Mouse (Mus musculus): Measurements from ENCODE around the gene Hs2st1. TPM values are rescaled to one million over a fixed set of nuclear protein-coding genes. Genes with fewer than 3 reads are reported as not detected.

The Hs2st1 gene
- polyA plus RNA-seq, 1 experiment from 2014 or later, result 16.2 TPM

DNA sequence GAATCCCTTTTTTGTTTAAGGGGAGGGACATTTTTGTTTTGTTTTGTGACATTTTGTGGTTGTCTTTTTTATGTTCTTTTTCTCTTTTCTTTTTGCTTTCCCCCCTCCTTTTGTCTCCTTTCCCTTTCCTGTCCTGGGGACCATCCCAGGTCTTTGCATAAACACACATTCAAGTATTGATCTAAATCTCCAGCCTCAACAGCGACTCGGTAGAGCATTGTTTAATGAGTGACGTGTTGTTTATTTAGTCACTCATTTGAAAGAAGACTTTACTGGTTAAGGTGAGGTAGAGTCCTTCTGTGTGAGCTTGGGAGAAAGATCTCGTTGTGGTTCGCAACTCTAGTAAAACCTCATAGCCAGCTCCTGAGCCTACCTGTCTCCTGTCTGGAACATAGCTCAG lies 13.8 kb upstream of the Hs2st1 start:
- no peaks in the 10 kb centered on the region for H3K9me3 ChIP-seq (replicated peaks; ENCODE audit: control insufficient read depth, low read length)
- H3K4me1 ChIP-seq (ENCODE audit: control insufficient read depth, insufficient read depth, low read length), result no peaks in the 10 kb centered on the region
- H3K4me3 ChIP-seq (ENCODE audit: low read depth, low read length), result no peak overlapping the region
- H3K27me3 ChIP-seq (ENCODE audit: control insufficient read depth, insufficient read depth, low read length), result no peaks in the 10 kb centered on the region
- H3K27ac ChIP-seq (replicated peaks; ENCODE audit: low read depth, low read length), result no peak overlapping the region
- DNase-seq (ENCODE audit: low spot score) (no peak), ATAC-seq (replicated peaks; ENCODE audit: insufficient number of reproducible peaks, low FRiP score, low TSS enrichment, low read depth) (no peak)
- no peak overlapping the region for H3K4me2 ChIP-seq (ENCODE audit: low read depth, low read length)
- peaks cover 3% of the 10 kb centered on the region for H3K36me3 ChIP-seq (replicated peaks; ENCODE audit: control insufficient read depth, insufficient read depth, low read depth, low read length)
- WGBS, result 71% methylated on average over 5 of the region's 5 CpGs
- no peak overlapping the region for H3K9ac ChIP-seq (replicated peaks; ENCODE audit: low read length)

DNA sequence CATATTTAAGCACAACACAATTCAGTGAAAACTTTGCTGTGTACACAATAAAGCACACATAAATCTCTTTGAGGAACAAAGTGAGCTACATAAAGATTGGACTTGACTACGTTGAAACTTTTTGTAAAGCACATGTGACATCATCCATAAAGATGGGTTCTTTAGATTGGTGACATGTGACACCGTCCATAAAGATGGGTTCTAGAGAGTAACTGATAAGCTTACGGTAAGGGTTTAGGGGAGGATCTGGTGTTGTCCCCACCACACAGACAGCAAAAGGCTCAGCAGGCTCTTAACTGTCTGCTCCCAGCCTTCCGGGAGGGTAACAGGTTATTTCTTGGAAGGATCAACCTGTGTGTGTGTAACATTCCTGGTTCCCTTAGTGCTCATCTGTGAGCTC lies 12.3 kb upstream of the Hs2st1 start:
- DNase-seq (ENCODE audit: low spot score) (no peak), ATAC-seq (replicated peaks; ENCODE audit: insufficient number of reproducible peaks, low FRiP score, low TSS enrichment, low read depth) (no peak)
- Histone ChIP-seq H3K4me3 (ENCODE audit: low read depth, low read length) (no peak overlapping the region), H3K9ac (replicated peaks; ENCODE audit: low read length) (no peak overlapping the region), H3K9me3 (replicated peaks; ENCODE audit: control insufficient read depth, low read length) (no peaks in the 10 kb centered on the region), H3K4me2 (ENCODE audit: low read depth, low read length) (no peak overlapping the region), H3K27me3 (ENCODE audit: control insufficient read depth, insufficient read depth, low read length) (no peaks in the 10 kb centered on the region), H3K4me1 (ENCODE audit: control insufficient read depth, insufficient read depth, low read length) (no peaks in the 10 kb centered on the region), H3K27ac (replicated peaks; ENCODE audit: low read depth, low read length) (no peak overlapping the region), H3K36me3 (replicated peaks; ENCODE audit: control insufficient read depth, insufficient read depth, low read depth, low read length) (no peaks in the 10 kb centered on the region; the same call in none of the 2 replicates)
- 93% methylated on average over 4 of the region's 4 CpGs for WGBS

DNA sequence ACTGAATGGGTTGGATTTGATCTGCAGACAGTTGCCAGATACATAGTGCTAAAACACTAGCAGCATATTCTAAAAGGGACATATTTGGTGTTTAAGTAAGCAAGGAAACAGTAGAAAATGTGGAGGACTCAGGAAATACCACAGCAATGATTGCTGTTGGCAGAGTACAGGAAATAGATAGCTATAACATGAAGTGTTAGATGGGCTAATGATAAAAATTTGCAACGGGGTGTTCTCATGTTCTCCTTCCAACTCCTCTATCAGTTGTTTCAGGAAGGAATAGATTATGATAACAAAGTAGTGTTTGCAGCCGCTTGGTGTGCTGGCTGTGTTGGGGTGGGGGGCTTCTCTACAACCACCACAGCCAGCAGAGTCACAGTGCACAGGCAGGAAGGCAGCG lies 11.9 kb upstream of the Hs2st1 start:
- no peak for ATAC-seq (replicated peaks; ENCODE audit: insufficient number of reproducible peaks, low FRiP score, low TSS enrichment, low read depth)
- no peak overlapping the region for H3K27ac ChIP-seq (replicated peaks; ENCODE audit: low read depth, low read length)
- H3K9ac ChIP-seq (replicated peaks; ENCODE audit: low read length), result no peak overlapping the region
- no peaks in the 10 kb centered on the region; the same call in none of the 2 replicates for H3K36me3 ChIP-seq (replicated peaks; ENCODE audit: control insufficient read depth, insufficient read depth, low read depth, low read length)
- WGBS, result 79% methylated on average over 3 of the region's 3 CpGs
- H3K4me1 ChIP-seq (ENCODE audit: control insufficient read depth, insufficient read depth, low read length), result no peaks in the 10 kb centered on the region
- DNase-seq (ENCODE audit: low spot score), result no peak
- H3K4me3 ChIP-seq (ENCODE audit: low read depth, low read length), result no peak overlapping the region
- H3K4me2 ChIP-seq (ENCODE audit: low read depth, low read length), result no peak overlapping the region
- H3K27me3 ChIP-seq (ENCODE audit: control insufficient read depth, insufficient read depth, low read length), result no peaks in the 10 kb centered on the region
- no peaks in the 10 kb centered on the region for H3K9me3 ChIP-seq (replicated peaks; ENCODE audit: control insufficient read depth, low read length)

DNA sequence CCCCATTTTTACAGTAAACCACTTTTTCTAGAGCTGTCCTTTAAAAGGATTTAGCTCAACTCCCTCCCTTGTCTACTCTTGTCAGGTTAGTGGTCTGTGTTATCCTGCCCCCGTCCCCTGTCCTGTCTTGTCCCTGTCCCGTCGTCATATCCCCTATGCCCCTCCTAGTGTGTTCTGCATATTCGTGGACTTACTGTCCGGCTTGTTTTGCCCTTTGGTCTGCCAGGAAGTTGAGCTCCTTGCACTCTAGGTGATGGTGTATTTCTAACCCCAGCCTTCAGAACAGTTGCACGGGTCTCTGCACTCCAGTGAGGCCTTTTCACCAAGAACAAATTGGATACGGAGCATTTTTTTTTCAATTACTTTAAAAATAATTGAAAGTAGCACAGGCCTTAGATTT lies 10.3 kb upstream of the Hs2st1 start:
- no peaks in the 10 kb centered on the region; the same call in none of the 2 replicates for H3K36me3 ChIP-seq (replicated peaks; ENCODE audit: control insufficient read depth, insufficient read depth, low read depth, low read length)

DNA sequence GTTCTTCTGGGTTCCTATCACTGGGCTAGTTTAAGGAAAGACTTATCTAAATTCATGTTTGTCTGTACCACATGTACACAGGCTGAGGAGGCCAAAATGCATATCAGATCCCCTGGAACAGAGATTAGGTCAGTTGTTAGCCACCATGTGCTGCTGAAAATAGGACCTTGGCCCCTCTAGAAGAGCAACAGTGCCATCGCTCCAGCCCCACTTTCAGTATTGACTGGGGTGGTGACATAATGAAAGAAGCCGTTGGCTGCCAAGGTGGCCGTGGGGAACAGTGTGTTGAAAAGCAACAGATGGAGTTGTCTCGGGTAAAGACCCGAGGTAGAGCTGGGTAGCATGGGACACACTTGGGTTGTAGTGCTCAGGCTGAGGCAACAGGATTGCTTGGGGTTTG lies 9.8 kb upstream of the Hs2st1 start:
- WGBS, result 94% methylated on average over 5 of the region's 5 CpGs
- Histone ChIP-seq H3K9ac (replicated peaks; ENCODE audit: low read length) (no peak overlapping the region), H3K9me3 (replicated peaks; ENCODE audit: control insufficient read depth, low read length) (no peaks in the 10 kb centered on the region), H3K4me1 (ENCODE audit: control insufficient read depth, insufficient read depth, low read length) (no peaks in the 10 kb centered on the region), H3K4me3 (ENCODE audit: low read depth, low read length) (no peak overlapping the region), H3K27ac (replicated peaks; ENCODE audit: low read depth, low read length) (no peak overlapping the region), H3K36me3 (replicated peaks; ENCODE audit: control insufficient read depth, insufficient read depth, low read depth, low read length) (no peaks in the 10 kb centered on the region; the same call in none of the 2 replicates), H3K4me2 (ENCODE audit: low read depth, low read length) (no peak overlapping the region), H3K27me3 (ENCODE audit: control insufficient read depth, insufficient read depth, low read length) (no peaks in the 10 kb centered on the region)
- ATAC-seq (replicated peaks; ENCODE audit: insufficient number of reproducible peaks, low FRiP score, low TSS enrichment, low read depth), result no peak
- no peak for DNase-seq (ENCODE audit: low spot score)

More for the DNA sequence above, 10.3 kb upstream of the Hs2st1 start:
- Histone ChIP-seq H3K4me2 (ENCODE audit: low read depth, low read length) (no peak overlapping the region), H3K9ac (replicated peaks; ENCODE audit: low read length) (no peak overlapping the region), H3K27me3 (ENCODE audit: control insufficient read depth, insufficient read depth, low read length) (no peaks in the 10 kb centered on the region), H3K9me3 (replicated peaks; ENCODE audit: control insufficient read depth, low read length) (no peaks in the 10 kb centered on the region), H3K4me1 (ENCODE audit: control insufficient read depth, insufficient read depth, low read length) (no peaks in the 10 kb centered on the region), H3K27ac (replicated peaks; ENCODE audit: low read depth, low read length) (no peak overlapping the region), H3K4me3 (ENCODE audit: low read depth, low read length) (no peak overlapping the region)
- ATAC-seq (replicated peaks; ENCODE audit: insufficient number of reproducible peaks, low FRiP score, low TSS enrichment, low read depth) (no peak), DNase-seq (ENCODE audit: low spot score) (no peak)
- WGBS, result 94% methylated on average over 7 of the region's 7 CpGs

DNA sequence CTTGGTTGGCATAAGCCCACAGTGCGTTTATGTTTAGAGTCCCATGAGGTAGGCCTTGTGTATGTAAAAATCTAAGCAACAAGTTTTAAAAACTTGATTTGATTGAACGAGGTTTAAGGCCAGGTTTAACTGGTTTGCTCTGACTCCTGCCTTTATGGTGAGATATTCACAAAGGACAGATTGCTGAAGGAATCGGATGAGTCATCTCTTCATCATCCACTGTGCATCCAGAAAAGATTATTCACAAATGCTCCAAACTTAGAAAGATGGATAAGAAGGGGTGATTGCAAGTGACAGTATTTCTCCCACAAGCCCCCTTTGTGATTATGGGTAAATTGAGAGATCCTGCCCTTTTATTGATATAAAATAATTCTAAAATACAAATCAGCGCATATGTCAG lies 8.9 kb upstream of the Hs2st1 start:
- Histone ChIP-seq H3K4me3 (ENCODE audit: low read depth, low read length) (no peak overlapping the region), H3K4me1 (ENCODE audit: control insufficient read depth, insufficient read depth, low read length) (no peaks in the 10 kb centered on the region), H3K4me2 (ENCODE audit: low read depth, low read length) (no peak overlapping the region), H3K9ac (replicated peaks; ENCODE audit: low read length) (no peak overlapping the region), H3K9me3 (replicated peaks; ENCODE audit: control insufficient read depth, low read length) (no peaks in the 10 kb centered on the region), H3K36me3 (replicated peaks; ENCODE audit: control insufficient read depth, insufficient read depth, low read depth, low read length) (no peaks in the 10 kb centered on the region; the same call in none of the 2 replicates), H3K27me3 (ENCODE audit: control insufficient read depth, insufficient read depth, low read length) (no peaks in the 10 kb centered on the region), H3K27ac (replicated peaks; ENCODE audit: low read depth, low read length) (no peak overlapping the region)
- ATAC-seq (replicated peaks; ENCODE audit: insufficient number of reproducible peaks, low FRiP score, low TSS enrichment, low read depth), result no peak
- 91% methylated on average over 4 of the region's 4 CpGs for WGBS
- no peak for DNase-seq (ENCODE audit: low spot score)

DNA sequence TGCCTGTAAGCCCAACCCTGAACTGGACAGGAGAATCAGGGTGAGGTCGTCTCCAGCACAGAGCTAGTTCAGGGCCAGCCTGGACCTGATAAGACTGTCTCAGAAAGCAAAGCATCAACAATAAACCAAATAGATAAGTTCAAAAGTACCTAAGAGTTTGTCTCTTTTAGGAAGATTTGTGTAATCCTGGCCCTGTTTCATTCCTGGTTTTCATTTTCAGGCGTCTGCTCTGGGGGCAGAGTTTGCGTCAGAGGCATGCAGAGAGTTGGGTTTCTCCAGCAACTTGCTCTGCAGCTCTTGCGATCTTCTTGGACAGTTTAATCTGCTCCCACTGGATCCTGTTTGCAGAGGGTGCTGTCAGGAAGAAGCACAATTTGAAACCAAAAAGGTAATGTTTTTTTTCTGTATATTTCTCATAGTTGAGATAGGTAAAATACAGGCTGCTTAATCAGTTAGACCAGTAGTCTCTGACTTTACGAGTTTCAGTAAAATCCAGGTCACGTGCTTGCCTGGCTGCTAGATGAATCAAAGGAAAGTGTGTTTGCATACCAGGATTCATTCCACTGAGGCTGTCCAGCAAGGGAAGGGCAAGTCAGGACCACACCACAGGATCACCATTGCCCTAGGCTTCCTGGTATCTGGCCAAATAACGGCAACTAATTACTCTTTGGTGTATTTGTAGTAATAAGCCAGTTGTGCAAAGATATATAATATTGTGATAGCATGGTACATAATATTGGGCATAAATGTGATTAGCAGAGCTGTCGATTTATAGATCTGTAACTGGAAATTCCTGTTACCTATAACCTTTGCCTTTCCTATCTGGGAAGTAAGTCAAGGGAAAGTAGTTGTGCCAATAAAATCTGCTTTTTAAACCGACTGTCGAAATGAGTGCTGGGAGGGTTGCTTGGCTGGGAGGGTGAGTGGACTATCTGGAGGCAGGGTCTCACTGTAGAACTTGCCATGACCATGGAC lies 7.7 kb upstream of the Hs2st1 start:
- no peaks in the 10 kb centered on the region for H3K4me1 ChIP-seq (ENCODE audit: control insufficient read depth, insufficient read depth, low read length)
- H3K9ac ChIP-seq (replicated peaks; ENCODE audit: low read length), result no peak overlapping the region
- no peak overlapping the region for H3K4me3 ChIP-seq (ENCODE audit: low read depth, low read length)
- no peaks in the 10 kb centered on the region; the same call in none of the 2 replicates for H3K36me3 ChIP-seq (replicated peaks; ENCODE audit: control insufficient read depth, insufficient read depth, low read depth, low read length)
- no peak for ATAC-seq (replicated peaks; ENCODE audit: insufficient number of reproducible peaks, low FRiP score, low TSS enrichment, low read depth)
- WGBS, result 82% methylated on average over 10 of the region's 10 CpGs
- no peak overlapping the region for H3K27ac ChIP-seq (replicated peaks; ENCODE audit: low read depth, low read length)
- no peak for DNase-seq (ENCODE audit: low spot score)
- no peak overlapping the region for H3K4me2 ChIP-seq (ENCODE audit: low read depth, low read length)
- H3K27me3 ChIP-seq (ENCODE audit: control insufficient read depth, insufficient read depth, low read length), result no peaks in the 10 kb centered on the region
- no peaks in the 10 kb centered on the region for H3K9me3 ChIP-seq (replicated peaks; ENCODE audit: control insufficient read depth, low read length)

DNA sequence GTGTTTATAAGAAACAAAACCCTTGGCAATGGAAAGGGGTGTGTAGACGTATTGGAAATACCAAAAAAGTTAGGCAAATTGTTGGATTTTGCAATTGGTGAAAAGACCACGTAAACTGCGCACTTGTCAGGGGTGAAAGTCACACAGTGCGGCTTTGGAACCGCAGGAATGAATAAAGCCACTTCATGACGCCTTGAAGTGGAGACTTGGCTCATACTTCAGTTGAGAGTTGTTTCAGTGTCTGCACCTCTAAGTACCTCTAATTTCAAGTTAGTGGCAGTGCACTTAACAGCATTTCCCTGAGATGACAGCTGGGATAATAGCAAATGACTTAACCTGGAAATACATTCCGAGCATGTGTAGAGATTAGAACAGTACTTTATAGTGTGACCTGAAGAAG lies 4.3 kb upstream of the Hs2st1 start:
- no peak overlapping the region for H3K9ac ChIP-seq (replicated peaks; ENCODE audit: low read length)
- no peaks in the 10 kb centered on the region for H3K27me3 ChIP-seq (ENCODE audit: control insufficient read depth, insufficient read depth, low read length)
- H3K36me3 ChIP-seq (replicated peaks; ENCODE audit: control insufficient read depth, insufficient read depth, low read depth, low read length), result no peaks in the 10 kb centered on the region; the same call in 1 of the 2 replicates
- no peaks in the 10 kb centered on the region for H3K4me1 ChIP-seq (ENCODE audit: control insufficient read depth, insufficient read depth, low read length)
- H3K27ac ChIP-seq (replicated peaks; ENCODE audit: low read depth, low read length), result no peak overlapping the region
- 91% methylated on average over 7 of the region's 7 CpGs for WGBS
- no peak overlapping the region for H3K4me2 ChIP-seq (ENCODE audit: low read depth, low read length)
- H3K4me3 ChIP-seq (ENCODE audit: low read depth, low read length), result no peak overlapping the region
- no peak for ATAC-seq (replicated peaks; ENCODE audit: insufficient number of reproducible peaks, low FRiP score, low TSS enrichment, low read depth)
- no peak for DNase-seq (ENCODE audit: low spot score)
- no peaks in the 10 kb centered on the region for H3K9me3 ChIP-seq (replicated peaks; ENCODE audit: control insufficient read depth, low read length)
